Mouse (Mus musculus) spleen, adult 18-20 months (tissue): ENCODE results near the gene Mllt1.
A peak's percentile ranks its signal among the peaks of the same experiment; 100 is the strongest.

Experiments
- DNase-seq, 2 experiments: peaks; one replicate each; pipeline ENCODE4 v3.0.0; 2022; ENCODE audit warnings: mixed read lengths in 2 of 2

The Mllt1 gene

DNA sequence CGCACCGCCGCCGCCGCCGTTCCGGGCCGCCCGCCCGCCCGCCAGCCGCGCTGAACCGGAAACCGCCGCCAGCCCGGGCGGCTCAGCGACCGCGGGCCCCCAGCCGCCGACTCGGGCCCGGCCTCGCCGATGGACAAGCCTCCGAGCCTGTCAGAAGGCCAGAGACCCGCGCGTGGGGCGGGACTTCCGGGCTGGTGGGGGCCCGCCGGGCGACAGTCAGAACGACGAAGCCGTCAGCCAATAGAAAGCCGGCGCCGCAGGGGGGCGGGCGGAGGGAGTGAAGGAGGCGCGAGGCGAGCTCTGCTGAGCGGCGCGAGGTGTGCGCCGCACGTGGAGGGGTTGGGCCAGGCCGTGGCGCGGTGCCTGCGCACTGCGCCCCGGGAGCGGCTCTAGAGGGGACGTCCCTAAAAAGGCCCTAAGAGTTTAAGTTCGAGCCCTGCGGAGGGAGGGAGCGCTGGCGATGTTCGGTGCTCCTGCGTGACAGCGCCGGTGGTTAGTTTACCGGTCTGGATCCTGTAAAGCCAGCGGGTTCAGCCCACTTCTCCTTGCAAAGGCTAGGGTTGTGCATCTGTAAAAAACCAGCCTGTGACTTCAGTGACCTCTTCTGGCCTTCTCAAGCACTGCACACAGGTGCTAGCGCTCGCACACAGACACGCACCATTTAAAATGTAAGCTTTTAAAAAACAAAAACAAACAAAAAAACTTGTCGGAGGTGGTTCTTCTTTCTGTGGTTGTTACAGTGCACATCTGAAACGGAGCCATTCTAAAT is at the start of gene Mllt1:
Mllt1 (minus strand) TSS at position 53 of the 769 bp plus-strand sequence.
- DNase-seq: peak; percentile 98 to 99

DNA sequence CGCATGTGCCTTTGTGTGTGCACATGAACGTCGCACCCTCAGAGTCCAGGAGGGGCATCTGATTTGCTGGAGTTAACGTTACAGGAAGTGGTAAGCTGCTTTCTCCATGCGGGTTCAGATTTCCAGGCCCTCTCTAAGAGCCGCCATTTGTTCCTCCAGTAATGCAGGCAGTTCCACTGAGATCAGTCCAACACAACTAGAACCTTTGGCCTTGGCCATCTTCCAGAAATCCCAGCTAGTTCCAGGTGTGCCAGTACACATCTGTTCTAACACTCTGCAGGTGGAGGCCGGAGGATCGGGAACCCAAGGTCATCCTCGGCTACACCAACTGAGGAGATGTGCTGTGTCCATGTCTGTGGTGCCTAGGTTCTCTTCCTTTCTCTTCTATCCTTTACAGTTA is 49.7 kb upstream of the Mllt1 start:
- no peak for DNase-seq

DNA sequence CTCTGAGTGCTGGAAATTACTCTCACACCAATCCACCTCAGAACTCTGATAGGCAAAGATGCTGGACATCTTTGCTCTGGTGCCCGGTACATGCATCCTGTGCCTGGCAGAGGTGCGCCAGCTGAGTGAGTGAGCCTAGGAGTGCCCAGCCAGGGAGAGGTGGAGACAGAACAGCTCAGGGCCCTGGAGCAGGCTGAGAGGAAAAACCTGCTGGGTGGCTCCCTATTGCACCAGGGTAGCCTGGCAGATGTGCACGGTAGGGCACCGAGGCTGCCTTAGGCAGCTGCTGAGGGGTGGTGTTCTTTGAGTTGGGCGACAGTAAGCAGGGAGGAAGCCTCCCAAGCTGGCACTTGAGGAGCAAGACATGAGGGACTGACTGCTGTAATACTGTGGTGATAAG is 46.8 kb upstream of the Mllt1 start, which contains the start of gene Acer1:
Acer1 (minus strand) TSS at position 114 of the 400 bp plus-strand sequence.
- DNase-seq: no peak

DNA sequence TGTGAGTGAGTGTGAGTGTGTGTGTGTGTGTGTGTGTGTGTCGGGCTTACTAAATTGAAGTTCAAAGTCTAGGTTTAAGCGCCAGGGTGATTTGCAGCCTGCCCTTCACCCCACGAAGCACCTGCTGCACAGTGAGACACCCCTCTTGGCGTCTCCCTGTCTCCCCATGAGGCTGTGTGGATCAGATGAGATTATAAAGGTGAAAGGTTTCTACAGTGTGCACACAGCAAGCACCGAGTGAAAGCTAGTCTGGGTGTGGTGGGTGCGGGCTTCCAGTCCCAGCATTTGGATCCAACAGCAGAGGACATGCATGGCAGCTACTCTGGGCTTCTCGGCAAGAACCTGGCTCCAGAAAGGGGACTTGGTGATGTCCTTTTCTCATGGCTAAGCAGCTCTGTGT is 45.8 kb upstream of the Mllt1 start:
- DNase-seq: no peak

DNA sequence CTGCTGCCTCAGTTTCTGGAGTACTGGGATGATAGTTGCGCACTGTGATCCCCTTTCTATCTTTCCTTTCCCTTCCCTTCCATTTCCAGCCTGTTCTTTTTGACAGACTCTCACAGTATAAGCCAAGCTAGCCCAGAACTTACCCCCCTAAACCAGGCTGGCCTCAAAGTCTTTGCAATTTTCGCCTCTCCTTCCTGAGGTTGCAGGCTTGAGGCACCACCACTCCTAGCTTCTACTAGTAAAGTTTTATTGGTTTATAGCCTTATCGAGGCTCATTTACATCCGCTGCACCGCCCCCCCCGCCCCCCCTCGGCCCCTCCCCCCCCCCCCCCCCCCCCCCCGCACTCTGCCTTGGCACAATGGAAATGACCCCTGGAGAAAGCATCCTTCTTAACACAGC is 44.3 kb upstream of the Mllt1 start:
- DNase-seq: no peak

DNA sequence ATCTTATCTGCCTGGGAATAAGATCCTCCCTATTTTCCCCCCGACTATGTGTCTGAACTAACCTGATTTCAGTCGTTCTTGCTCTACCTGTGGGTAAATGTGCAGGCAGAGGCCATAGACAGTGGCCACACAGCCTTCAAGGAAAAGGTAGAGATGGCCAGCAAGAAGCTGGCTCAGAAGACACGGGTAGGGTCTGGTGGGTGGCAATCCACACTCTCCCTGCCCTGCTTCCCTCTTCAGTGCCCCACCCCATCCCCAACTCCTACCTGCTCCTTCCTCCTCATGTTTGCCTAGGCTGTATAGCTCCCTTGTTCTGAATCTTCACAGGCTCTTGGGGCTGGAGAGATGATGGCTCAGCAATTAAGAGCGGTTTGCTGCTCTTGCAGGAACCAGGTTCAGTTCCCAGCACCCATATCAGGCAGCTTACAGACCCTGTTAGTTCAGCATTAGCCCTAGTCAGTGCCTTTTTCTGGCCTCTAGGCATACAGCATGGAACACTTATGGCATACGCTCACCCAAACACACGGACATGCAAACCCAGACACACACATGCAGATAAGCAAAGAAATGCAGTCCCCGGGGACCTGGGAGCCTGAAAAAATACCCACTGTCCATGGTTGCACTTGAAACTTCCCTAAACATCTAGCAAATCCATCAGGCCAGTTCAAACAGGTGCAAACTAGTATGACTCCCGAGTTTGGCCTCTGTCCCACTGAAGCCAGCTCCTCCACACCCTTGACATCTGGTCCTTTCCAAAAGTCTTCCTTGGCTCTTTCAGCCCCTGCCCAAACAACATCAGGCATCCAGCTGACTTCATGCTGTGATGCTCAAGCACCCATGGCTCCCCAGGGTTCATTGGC is 41.5 kb upstream of the Mllt1 start:
- no peak for DNase-seq

DNA sequence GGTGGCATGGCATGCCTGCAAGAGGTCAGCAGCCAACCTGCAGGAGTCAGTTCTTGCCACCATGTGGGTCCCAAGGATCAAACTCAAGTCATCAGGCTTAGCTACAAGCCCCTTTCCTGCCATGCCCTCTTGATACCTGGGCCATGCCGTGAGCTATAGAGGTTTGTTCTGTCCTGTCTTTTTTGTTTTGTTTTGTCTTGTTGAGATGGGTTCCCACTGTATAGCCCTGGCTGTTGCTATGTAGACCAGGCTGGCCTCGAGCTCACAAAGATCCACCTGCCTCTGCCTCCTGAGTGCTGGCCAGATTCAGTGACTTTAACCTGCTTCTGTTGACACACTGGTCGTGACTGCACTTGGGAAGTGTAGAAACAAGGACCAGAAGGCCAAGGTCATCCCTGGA is 40.2 kb upstream of the Mllt1 start:
- no peak for DNase-seq

DNA sequence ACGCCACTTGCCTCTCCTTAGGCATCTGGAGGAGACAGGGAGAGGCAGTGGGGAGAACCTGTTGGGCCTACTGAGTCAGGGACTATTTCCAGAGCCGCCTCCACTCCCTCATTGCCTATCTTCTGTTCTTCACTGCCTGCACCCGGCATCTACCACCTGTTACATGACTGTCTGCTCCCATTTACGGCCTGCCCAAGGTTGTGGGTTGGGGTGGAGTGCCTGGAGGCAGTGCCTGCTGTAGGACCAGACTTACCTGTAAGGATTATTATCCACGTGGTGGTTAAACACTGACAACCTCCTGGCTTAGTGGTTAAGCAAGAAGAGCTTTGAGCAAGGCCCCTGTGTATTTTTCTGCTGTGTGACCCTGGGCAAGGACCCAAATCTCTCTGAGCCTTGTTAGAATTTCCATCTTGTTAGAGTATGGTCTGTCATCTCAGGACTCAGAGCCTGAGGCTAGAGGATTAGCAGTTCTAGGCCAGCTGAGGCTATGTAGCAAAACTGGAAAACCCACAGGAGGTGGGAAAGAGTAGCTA is 39.6 kb upstream of the Mllt1 start:
- no peak for DNase-seq

DNA sequence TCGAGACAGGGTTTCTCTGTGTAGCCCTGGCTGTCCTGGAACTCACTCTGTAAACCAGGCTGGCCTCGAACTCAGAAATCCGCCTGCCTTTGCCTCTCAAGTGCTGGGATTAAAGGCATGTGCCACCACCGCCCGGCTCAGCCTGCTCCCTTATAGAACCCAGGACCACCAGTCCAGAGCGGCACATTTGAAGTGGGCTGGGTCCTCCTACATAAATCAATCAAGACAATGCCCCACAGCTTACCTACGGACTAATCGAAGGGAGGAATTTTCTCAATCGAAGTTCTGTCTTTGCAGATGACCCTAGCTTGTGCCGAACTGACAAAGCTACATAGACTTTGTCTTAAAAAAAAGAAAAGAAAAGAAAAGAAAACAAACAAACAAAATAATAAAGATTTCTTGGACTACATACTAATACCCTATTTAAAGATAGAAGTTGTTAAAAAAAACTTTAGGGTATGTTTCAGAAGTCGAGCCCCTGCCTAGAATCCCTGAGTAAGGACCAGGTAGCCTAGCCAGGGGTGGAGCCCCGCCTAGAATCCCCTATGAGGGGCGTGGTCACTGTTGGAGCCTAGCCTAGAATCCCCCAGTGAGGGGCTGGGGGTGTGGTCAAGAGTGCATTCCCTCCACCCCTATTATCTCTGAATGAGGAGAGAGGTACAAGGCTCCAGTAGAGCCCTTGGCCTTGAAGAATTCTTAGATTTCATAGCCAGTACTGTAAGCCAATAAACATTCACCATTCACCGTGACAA is 38.9 kb upstream of the Mllt1 start:
- DNase-seq: no peak

DNA sequence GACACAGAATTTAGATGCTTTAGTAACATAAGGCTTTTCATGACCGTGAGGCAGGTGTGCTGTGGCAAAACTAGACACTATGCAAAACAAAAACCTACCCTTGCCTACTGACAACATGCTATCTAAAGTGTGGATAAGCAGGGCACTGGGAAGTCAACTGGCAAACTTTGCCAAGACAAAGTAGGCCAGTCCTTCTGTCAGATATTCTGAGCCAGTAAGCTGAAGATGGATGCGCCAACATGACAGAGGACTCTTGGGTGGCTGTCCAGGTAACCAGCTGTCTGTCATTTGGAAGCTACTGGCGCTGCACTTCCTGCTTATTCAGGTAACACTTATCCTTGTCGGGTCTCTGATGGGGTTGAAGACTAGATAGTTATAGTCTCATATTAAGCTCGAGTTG is 34.9 kb upstream of the Mllt1 start:
- DNase-seq: no peak

DNA sequence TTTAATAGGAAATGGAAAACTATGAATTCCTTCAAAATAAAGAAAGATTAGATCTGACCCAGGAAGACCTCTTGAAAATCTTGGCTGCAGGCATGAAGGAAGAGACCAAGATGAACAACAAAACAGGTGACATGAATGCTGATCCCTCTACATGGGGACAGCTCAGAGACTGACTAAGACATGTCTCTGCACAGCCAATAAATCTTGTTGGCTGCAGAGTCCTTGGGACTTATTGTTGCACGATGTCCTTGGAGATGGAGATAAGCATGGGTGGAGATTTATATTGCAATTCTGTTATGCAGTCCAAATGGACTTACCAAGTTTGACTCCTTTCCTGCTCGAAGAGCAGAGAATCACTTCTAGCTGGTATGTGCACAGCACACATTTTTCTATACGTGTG is 34.1 kb upstream of the Mllt1 start:
- no peak for DNase-seq

DNA sequence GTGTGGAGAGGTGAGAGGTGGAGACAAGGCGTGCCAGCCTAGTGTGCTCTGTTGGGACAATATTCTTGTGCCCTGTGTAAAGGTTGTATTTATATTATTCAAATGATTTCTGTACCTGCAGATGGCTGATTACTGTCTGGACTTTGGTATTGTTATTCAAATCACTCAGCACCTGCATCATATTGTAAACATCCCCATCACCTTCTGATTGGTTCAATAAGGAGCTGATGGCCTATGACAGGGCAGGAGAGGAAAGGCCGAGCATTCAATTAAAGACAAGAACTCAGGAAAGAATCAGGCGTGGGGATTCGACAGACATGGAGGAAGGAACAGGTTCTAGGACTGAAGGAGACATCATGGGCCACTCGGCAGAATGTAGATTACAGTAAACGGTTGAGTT is 28.4 kb upstream of the Mllt1 start:
- DNase-seq: no peak

DNA sequence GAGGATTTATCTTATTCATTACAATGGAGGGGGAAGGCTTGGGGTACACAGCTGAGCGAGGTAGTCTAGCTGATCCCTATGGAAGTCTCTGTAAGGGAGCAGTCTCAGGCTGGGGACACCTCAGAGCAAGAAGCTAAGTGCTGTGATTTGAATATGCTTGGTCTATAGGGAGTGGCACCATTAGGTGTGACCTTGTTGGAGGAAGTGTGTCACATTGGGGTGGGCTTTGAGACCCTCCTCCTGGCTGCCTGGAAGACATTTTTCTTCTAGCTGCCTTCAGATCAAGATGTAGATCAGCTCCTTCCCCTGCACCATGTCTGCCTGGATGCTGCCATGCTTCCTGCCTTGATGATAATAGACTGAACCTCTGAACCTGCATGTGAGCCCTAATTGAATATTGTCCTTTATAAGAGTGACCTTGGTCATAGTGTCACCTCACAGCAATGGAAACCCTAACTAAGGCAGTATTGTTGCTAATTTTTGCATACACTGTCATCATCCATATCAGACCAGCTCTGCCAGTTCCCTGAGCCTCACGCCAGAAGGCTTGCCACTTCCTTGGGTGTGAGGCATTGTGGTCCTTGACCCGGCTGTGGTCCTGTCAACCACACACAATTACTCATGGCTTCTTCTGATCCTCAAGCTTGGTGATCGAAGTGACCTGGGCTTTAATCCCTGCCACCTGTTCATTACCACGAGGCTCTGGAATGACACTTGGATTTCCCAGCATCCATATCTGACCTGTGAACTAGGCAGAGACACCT is 27.6 kb upstream of the Mllt1 start:
- no peak for DNase-seq

DNA sequence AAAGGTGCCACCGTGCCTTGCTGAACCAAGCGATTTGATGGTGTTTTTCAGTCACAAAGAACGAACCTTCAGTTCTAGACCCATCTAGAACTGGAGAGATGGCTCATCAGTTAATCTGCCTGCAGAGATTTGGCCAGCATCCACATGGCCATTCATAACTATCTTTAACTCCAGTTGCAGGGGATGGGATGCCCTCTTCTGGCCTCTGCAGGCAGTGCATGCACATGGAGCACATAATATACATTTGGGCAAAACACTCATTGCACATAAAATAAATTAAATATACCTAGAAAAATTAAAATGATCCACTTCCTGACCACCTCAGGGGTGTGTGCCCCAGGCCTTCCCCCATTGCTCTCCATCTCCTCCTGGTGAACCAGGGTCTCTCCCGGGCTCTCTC is 26.7 kb upstream of the Mllt1 start:
- DNase-seq: no peak

DNA sequence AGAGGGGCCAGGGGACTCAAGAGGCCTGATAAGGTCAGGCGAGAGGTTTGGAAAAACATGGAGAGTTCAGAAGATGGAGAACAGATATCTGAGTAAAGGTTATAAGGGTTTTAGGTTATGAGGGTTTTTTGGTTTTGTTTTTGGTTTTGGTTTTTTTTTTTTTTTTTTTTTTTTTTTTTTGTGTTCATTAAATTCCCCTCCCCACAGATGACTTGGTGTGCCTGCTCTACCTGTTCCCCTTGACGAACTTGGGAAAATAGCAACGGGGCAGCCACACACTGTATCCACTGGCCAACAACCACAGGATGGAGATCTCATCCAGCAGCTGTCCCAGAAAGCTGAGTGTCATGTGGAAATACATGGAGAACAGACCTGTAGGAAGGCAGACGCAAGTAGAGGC is 23.5 kb upstream of the Mllt1 start:
- DNase-seq: no peak

DNA sequence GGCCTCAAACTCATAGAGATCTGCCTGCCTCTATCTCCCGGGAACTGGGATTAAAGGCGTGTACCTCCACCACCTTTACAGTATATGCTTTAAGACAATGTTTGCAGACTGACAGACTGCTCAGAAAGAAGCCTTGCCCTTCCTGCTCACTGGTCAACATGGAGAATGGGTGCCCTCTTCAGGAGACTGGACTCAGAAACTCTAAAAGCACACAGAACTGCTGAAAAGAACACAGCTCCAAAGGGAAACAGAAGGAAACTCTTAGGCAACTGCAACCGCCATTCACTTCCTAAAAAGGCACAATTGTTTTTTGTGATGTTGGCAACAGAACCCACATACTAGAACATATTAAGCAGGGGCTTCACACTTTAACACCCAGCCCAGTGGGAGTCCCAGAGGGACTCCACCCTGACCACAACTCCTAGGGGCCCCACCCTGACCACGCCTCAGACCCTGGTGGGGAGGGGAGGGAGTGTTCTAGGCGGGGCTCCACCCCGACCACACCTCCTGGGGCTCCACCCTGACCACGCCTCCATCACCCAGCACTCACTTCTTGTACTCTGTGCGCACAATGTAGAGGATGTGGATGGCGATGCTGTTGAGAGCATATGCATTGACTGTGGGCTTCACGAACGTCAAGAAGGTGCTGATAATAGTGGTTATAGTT is 22.7 kb upstream of the Mllt1 start:
- peak; percentile 64 to 68 for DNase-seq

DNA sequence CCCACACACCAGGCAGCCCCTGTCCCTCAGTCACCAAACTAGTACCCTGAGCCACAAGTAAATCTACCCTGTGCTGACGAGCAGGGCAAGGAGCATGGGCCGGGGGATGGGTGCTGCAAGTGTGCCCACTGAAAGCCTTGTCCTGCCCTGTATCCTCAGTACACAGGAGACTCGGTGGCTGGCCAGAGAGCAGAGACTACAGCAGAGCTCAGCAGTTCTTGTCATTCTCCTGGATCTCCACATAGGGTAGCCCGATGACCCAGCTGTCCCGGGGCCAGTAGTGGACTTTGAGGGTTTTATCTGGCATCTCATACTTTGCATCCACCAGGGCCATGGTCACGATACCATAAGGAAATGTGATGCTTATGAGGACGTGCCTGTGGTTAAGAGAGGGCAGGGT is 19.7 kb upstream of the Mllt1 start:
- DNase-seq: no peak

DNA sequence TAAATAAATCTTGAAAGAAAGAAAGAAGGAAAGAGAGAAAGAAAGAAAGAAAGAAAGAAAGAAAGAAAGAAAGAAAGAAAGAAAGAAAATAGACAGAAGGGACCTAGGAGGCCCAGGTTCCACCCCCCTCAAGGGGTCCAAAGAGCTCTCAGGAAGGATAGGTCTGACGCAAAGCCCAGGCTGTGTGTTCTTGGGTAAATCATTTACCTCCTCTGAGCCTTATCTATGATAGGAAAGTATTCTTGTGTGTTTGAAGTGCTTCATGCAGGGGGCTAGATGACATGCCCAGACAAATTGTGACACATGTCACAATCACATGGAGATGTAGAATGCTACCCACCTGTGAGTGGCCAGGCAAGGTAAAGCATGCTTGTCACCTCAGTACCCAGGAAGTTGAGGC is 17.4 kb upstream of the Mllt1 start:
- DNase-seq: no peak

DNA sequence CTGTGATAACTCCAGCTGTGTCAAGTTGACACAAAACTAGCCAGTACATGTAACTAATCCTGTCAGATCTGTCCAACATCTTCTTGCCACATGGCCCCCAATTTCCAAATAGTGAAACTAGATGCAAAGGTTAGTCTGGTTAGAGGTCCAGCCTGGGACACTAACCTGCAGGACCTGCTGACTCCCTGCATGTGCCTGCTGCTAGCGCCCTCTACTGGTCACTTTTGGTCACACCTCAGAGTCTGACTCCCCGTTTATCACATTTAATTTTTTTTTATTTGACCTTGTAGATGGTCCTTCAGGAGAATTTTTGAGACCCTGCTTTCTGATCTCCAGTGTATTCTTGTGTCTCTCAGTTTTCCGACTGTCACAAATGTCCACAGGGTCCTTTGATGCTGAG is 15.7 kb upstream of the Mllt1 start:
- DNase-seq: peak; percentile 24 to 69

DNA sequence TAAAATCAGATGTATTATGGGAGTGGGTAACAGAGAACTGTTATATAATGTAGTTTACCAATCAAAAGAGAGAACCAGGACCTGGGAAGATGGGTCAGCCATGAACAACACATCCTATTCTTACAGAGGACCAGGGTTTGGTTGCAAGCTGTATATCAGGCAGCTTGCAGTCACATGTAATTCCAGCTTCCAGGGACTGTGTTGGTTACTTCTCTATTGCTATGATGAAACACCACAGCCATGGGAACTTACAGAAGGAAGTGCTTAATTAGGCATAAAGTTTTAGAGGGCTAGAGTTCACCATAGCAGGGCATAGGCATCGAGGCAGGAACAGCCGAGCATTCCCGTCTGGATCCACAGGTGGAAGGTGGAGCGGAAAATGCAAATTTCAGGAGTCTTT is 3.5 kb upstream of the Mllt1 start:
- DNase-seq: no peak

DNA sequence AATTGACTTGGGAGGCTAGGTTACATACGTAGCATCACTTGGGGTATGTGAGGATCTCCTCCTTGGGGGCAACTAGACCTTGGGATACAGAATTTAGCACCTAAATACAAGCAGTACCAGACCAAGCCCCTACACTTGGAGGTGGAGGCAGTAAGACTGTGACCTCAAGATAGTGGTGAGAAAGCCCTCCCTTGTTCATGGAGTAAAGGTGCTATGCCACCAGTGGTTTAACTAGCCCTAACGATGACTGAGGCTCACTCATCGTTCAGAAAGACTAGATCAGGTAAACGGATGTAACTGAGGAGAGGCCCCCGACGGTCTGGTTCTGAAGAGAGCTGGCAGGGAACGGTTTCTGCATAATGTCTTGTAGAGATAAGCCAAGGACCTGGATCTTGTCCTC is 1.5 kb upstream of the Mllt1 start:
- DNase-seq: no peak
